ENCODE assay signal across 9 mouse cellular contexts in the genomic region with DNA sequence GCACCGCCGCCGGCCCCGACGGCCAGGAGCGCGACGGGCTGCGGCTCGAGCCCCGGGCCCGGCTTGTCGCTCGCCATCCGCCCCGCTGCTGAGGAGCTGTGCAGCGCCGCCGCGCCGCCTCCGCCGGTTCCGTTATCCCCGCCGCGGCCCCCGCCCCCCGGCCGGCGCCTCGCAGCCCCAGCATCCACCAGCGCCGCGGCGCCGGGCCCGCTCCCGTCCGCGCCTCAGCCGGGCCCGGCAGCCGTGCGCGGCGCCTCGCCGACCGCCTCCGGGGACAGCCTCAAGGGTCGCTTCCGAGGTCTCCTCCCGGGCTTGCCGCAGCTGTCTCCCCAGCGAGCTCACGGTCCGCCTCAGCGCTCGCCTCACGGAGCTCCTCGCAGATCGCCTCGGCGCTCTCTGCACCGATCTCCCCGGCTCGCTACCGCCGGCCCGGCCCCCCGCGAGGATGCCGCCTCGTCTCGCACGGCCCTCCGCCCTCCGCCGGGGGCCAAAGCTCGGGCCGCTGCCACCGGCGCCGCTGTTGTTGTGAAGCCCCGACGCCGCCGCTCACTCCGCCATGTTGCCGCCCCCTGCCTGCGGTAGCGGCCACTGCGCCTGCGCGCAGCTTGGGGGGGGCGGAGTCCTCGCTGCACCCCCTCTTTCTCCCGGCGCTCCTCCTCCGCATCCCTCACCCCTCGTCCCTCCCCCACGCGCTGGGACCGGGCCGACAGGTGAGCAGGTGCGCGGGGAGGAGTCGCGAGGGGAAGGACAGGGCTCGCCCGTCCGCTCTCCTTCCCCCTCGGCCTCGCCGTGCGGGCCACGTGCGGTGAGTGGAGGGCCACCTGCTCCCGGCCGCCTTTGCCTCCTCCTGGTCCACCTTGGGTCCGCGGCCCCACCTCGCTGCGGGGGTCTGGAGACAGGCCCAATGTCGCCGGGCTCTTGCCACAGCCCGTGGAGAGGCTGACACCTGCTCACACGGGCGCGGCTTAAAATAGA. TPM values are rescaled to one million over a fixed set of nuclear protein-coding genes. Genes with fewer than 3 reads are reported as not detected.
A peak's percentile ranks its signal among the peaks of the same experiment; 100 is the strongest.
DNase-seq lines count a peak whose midpoint lies in the region; ATAC-seq lines count a peak whose summit lies in the region.
"Had no signal": no experiment of that assay in that cellular context is flagged by ENCODE, and none has a peak within 500 bp of the region (broad histone marks: within the 10 kb centered on the region; RNA-seq: fewer than 3 reads in every experiment).

A gene (minus strand): TSS at position 543 of the 975 bp plus-strand sequence.

- H3K27ac ChIP-seq in hindbrain, embryonic 13.5 days, result peak within 1 kb of the TSS; percentile 99
- H3K27ac ChIP-seq in lung, embryonic 16.5 days (ENCODE audit: low read length), result peak within 1 kb of the TSS; percentile 81
- H3K27ac ChIP-seq: macrophage had no signal

- H3K27me3 ChIP-seq in hindbrain, embryonic 13.5 days, result no peaks in the 10 kb centered on the region
- no peaks in the 10 kb centered on the region for H3K27me3 ChIP-seq in lung, embryonic 16.5 days (ENCODE audit: control insufficient read depth, insufficient read depth, low read depth, low read length)

- ATAC-seq in hindbrain, embryonic 13.5 days (ENCODE audit: low FRiP score), result peak; percentile 86
- ATAC-seq in lung, embryonic 16.5 days (ENCODE audit: low read depth), result peak; percentile 89

- H3K4me2 ChIP-seq in hindbrain, embryonic 13.5 days, result peak within 1 kb of the TSS; percentile 66
- H3K4me2 ChIP-seq in lung, embryonic 16.5 days (ENCODE audit: low read depth, low read length), result peak within 1 kb of the TSS; percentile 97

- H3K9me3 ChIP-seq in hindbrain, embryonic 13.5 days, result no peaks in the 10 kb centered on the region
- no peaks in the 10 kb centered on the region for H3K9me3 ChIP-seq in lung, embryonic 16.5 days (ENCODE audit: control insufficient read depth, low read length)

- WGBS in hindbrain, embryonic 13.5 days, result under 1% methylated on average over 92 of the region's 131 CpGs
- under 1% methylated on average over 81 of the region's 131 CpGs for WGBS in lung, embryonic 16.5 days

- peak within 1 kb of the TSS; percentile 98 for H3K4me3 ChIP-seq in hindbrain, embryonic 13.5 days
- peak within 1 kb of the TSS; percentile 87 for H3K4me3 ChIP-seq in lung, embryonic 16.5 days (ENCODE audit: low read length)

- DNase-seq in adipocyte (ENCODE audit: low spot score), result peak; percentile 79
- DNase-seq in cerebellum, postnatal 25 days, result peak; percentile 97 to 98
- DNase-seq in frontal cortex, postnatal 36 days (ENCODE audit: low spot score in 2 of 2), result peak; percentile 87 to 89
- DNase-seq in layer of hippocampus, postnatal 14 days (ENCODE audit: low spot score in 2 of 2), result peak; percentile 88 to 89
- DNase-seq in retina, postnatal 7 days (ENCODE audit: low read depth, low spot score), result peak; percentile 78
- DNase-seq in urinary bladder, postnatal 14 days (ENCODE audit: low spot score), result peak; percentile 84

- H3K4me1 ChIP-seq in hindbrain, embryonic 13.5 days (replicated peaks), result peaks cover 14% of the 10 kb centered on the region
- peaks cover 10% of the 10 kb centered on the region for H3K4me1 ChIP-seq in lung, embryonic 16.5 days (replicated peaks; ENCODE audit: control insufficient read depth, insufficient read depth, low read length)

- no peaks in the 10 kb centered on the region for H3K36me3 ChIP-seq in hindbrain, embryonic 13.5 days
- H3K36me3 ChIP-seq in lung, embryonic 16.5 days (ENCODE audit: control insufficient read depth, insufficient read depth, low read length), result no peaks in the 10 kb centered on the region

- H3K9ac ChIP-seq in hindbrain, embryonic 13.5 days, result peak within 1 kb of the TSS; percentile 99
- peak within 1 kb of the TSS; percentile 85 for H3K9ac ChIP-seq in lung, embryonic 16.5 days (ENCODE audit: low read length)

RNA-seq across cellular contexts. Expression of the gene that starts here (rescaled TPM):
- 55.9 and 56.9 TPM in 2 replicates for polyA plus RNA-seq in hindbrain, embryonic 13.5 days (2015; fragmentation: Nextera tagmentation; extraction: Ambion mirVana)
- total RNA-seq in layer of hippocampus, postnatal 14 days (2021), result 100 to 1,000 TPM; 194 to 214 TPM
- 5.4 TPM in 2 replicates for polyA plus RNA-seq in lung, embryonic 16.5 days (2015; fragmentation: Nextera tagmentation; extraction: Ambion mirVana)

Comparison
In these comparisons a context has a peak if more than half of its experiments do, and no peak if none do; other contexts are left out.
1. Peak in every context shown above with its lines: DNase-seq, ATAC-seq, H3K4me3 ChIP-seq and H3K27ac ChIP-seq.